Mouse (Mus musculus) thymus, adult 2 months (tissue): Measurements from ENCODE around the gene Cacng4.

Experiments used
- CTCF ChIP-seq: fragments of 200-500 bp; IDR thresholded peaks from 2 replicates; pipeline ENCODE4 v1.5.1; 2012; ENCODE audit warnings: mild to moderate bottlenecking, control low read depth, low read length, moderate library complexity, borderline replicate concordance; ENCODE audit not compliant: control insufficient read depth, poor library complexity, insufficient read depth; ENCODE audit errors: extremely low read depth
- POLR2A ChIP-seq: fragments of 200-500 bp; IDR thresholded peaks from 2 replicates; pipeline ENCODE4 v1.6.1; 2012; ENCODE audit warnings: mild to moderate bottlenecking, low read length, control low read depth, moderate library complexity; ENCODE audit not compliant: control insufficient read depth, poor library complexity, insufficient read depth; ENCODE audit errors: extremely low read depth

- no peak for TF ChIP-seq CTCF
- no peak for TF ChIP-seq POLR2A
These were observed 90.9 kb downstream of the Cacng4 start for GRCm38 (mm10) chr11:107703272-107704134.
